Mouse (Mus musculus): ENCODE measurements around the gene Gria2.

The Gria2 gene

DNA sequence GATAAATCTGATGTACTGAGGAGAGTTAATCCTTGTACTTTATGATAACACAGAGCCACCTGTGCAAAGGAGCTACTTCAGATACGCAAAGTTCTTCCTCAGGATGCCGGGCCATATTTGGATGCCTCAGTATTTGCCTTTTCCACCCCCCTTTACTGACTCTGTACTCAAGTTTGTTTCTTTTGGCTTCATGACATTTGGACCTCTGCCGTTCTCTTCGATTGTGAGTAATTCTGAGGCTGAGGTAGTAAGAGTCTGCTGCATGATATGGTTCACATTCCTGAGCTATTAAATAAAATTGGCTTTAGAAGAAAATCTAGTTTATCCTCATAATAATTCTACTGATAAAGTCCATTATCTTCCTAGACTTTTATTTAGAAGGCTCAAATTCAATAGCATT, 26.7 kb downstream of the Gria2 start:
- DNase-seq (ENCODE audit: low read depth, low spot score) = no peak

DNA sequence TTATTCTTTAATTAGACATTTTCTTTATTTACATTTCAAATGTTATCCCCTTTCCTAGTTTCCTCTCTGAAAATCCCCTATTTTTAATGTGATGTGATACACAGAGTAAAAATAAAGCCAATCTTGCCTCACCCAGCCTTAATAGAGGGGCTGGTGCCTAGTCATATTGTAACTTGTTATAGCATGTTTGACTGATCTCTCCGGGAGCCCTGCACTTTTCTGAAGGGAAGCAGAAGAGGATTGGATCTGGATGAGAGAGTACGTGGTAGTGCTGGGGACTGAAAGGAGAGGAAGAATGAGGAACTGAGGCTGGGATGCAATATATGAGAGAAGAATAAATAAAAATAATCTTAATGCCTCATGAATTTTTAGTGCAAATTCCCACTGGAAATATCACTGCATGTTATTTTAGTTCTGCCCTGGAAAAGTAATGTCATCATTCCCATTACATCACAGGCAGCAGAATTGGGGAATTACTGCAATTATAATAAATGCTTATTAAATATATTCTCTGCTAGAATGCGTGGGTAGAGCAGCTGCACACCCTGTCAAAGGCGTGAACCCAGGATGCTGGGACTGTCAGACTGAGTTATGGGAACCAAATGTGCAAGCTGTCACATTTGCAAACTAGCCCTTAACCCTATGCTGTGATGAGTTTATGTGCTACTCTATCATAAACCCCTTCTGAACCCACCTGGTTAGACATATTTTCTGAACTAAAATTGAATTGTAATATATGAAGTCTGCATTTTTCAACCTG, 28.4 kb downstream of the Gria2 start:
- no peak for DNase-seq (ENCODE audit: low read depth, low spot score)

DNA sequence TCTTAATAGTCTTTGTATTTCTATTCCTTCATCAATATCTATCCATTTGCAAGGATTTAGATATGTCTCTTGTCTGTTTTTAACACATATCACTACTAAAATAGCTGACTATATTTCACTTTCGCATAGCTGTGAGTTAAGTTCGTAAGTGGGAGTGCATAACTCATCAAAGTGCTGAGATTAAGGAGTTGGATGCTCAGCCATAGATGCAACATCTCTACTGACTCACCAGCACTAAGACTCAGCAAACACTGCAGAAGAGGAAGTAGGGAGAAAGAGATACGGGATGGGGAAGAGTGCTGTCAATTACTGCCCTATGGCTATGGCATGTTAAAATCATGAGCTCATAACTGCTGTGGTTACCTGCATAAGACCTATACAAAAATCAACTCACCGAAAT, 29.4 kb downstream of the Gria2 start:
- no peak for DNase-seq (ENCODE audit: low read depth, low spot score)

DNA sequence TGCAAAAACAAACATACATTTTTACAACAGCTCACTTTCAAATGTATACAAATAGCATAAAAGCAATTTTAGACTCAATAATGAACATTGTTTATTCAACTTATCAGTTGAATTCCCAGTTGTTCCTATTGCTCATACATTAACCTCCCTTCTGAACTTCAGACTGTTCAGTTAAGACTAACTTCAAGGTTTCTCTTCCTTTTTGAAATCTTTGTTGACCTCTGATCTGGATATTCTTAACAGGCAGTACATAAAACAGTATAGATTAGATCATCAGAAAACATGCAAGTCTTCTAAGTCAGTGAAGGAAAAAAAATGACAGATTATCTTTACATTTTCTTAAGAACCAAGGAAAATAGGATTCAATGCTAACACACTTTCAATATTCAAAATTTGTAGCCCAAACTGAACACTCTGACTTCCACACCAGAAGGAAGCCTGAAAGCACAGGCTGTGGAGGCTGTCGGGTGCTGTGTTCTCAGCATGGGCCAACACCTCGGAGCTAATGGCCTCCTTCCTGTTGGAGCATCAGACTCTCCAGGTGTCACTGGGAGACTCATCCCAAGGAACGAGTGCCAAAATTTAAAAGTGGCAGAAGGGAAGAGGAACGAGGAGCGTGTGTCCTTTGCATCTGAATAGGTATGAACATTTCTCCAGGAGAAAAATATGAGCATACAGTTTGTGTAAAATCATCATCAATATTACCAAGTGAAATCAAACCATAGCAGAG, 33.0 kb downstream of the Gria2 start:
- DNase-seq (ENCODE audit: low read depth, low spot score) = no peak

DNA sequence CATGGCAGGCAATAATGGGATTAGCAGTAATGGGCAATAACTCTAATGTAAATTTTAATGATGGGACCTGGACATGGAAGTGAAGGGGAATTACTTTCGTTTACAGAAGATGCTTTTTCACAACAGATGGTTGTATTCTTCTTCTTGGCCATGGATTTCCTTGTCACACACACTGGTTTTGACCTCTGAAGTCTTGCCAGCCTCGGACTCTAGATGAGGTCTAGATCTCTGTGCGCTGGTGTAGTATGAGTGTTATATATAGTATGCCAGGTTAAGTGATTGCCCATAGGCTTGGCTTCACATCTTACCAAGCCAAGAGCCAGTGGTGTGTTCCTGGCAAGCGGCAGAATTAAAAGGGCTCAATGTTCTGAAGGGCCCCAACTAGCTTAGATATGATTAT, 43.7 kb downstream of the Gria2 start:
- DNase-seq (ENCODE audit: low read depth, low spot score) = no peak

DNA sequence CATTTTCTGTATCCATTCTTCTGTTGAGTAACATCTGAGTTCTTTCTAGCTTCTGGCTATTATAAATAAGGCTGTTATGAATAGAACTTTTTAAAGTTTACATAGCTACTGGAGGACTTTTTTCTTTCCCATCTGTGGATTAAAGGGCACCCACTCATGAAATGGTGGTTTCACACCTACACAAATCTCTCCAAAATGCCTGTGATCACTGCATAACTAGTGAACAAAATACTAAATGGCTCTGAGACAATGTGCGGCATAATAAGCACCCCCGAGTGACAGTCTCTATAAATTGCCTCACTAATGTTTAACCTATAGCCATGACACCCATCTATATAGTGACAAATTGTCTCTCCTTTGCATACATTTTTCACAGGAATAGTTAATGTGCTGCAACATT, 44.3 kb downstream of the Gria2 start:
- DNase-seq (ENCODE audit: low read depth, low spot score) = no peak

DNA sequence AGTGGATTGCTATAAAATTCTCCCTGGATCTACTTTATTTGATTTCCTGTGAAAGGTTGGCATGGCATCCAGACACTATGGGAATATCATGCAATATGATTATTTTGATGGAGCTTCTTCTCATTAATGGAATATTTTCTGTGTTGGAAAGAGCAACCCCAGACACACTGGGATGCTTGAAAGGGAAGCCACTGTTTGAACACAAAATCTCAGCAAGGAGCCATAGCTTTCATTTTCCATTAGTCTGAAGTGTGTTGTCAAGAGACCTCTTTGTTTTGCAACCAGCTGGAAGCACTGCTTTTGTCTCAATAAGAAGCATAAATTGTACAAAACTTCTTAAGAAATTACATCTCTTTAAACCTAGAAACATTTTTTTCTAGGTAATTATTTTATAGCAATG, 51.8 kb downstream of the Gria2 start:
- DNase-seq (ENCODE audit: low read depth, low spot score) = no peak

DNA sequence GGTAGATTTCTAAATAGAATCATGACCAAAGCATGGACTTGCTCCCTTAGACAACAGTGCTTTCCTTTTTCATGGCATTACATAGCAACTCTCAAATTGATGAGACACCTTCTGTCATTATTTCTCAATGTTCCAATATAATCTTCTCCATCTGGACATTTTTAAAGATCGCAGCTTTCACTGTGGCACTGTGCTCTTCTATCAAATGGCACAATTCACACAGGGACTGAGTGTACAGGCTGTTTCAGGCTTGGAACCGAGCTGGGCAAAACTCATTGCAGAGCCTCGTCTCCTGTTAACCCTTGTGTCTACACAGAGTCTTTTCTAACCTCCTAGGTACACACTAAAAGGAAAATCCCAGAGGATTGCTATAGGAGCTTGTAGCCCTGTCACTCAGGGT, 77.4 kb downstream of the Gria2 start:
- no peak for DNase-seq (ENCODE audit: low read depth, low spot score)

DNA sequence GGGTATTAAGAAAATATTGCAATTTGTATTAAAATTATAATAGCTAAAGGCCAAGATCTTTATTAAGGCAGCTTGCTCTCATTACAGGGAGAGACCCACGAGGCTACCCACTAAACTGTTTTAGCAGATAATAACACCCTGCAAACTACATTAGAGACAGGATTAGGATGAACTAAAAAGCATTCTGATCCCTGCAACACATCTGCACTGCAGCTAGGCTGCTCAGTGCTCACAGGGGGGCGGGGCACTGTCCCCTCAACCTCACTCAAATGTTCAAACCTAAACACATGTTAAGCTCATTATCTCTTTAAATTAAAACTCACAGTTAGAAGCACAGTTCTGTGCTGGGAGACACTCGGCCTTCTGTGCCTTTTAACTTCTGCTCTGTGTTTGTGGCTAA, 89.5 kb downstream of the Gria2 start:
- DNase-seq (ENCODE audit: low read depth, low spot score) = no peak

DNA sequence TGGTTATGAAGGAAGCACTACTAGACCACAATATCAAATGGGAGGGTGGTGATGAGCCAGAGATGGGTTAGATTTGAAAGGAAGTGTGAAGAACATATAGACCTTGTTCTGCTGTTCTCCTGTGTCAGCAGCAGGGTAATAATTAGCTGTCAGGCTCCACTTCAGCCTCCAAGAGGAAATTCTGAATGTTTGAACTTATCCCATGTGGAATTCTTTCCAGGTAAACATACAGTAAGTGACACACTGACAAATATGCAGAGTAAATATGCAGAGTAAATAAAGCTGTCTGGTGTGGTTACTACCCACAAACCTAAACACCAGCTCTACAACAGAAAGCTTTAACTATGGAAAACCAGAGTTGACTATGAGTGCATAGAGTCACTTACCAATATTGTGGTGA, 93.6 kb downstream of the Gria2 start:
- DNase-seq (ENCODE audit: low read depth, low spot score) = no peak

DNA sequence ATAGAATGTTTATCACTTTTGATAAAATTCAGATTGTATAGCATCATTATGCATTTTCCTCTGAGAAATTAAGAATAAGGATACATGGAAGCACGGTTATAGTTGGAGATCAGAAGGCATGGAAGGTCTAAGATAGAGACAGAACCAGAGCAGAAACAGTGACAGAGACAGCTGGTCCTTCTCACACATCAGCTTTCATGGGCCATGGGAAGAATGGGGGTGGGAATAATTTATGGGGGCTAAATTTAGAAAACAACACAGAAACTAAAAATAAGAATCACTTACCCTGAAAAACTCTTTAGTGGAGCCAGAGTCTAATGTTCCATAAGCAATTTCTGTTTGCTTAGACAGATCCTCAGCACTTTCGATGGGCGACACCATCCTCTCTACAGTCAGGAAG, 100.5 kb downstream of the Gria2 start:
- no peak for DNase-seq (ENCODE audit: low read depth, low spot score)

DNA sequence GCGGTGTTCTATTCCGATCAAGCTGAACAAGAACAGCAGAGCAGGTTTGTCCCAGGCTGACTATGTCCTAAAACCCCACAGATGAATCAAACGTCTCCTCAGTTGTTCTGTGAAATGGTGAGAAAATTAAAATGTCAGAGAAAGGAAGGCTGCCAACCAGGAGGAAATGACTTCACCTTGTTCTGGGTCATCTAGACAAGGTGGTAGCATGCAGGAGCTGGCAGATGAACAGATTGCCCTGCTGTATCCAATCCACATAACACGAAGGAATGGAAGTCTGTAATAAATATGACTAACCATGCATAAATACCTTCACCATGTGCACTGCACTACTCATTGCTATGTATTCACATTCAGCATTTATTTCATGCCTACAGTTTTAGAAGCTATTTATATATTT, 105.1 kb downstream of the Gria2 start:
- DNase-seq (ENCODE audit: low read depth, low spot score) = no peak

DNA sequence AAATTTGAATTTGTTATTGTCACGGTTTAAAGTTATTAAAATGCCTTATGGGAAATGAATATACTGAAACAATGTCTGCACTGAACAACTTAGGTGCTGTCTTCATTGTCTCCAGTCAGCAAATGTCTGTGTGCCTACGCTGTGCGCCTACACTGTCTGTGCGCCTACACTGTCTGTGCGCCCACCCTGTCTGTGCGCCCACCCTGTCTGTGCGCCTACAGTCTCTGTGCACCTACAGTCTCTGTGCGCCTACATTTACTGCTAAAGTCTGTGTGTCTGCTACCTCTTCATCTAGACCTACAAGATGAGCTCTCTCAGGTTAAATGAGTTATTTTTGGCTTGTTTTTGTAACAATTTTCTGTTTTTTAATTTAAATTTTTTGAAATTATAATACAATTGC, 107.7 kb downstream of the Gria2 start:
- no peak for DNase-seq (ENCODE audit: low read depth, low spot score)

DNA sequence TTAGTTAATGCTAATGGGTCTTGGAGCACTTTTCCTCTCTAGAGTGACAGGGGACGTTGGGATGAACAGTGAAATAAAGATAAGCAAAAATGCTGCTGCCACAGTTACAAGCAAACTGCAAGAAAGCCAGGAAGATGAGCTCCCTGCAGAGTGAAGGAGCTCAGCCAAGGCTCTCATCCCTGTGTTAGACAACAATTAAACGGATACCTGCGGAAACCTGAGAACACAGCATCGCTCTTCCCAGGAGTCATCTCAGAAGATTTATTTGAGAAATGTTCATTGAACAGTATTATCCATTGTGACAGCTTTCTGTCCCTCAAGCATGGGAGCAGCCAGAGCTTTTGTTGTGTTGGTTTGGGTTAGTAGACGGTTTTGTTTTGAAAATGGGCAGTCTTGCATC, 137.5 kb downstream of the Gria2 start:
- DNase-seq (ENCODE audit: low read depth, low spot score) = no peak

DNA sequence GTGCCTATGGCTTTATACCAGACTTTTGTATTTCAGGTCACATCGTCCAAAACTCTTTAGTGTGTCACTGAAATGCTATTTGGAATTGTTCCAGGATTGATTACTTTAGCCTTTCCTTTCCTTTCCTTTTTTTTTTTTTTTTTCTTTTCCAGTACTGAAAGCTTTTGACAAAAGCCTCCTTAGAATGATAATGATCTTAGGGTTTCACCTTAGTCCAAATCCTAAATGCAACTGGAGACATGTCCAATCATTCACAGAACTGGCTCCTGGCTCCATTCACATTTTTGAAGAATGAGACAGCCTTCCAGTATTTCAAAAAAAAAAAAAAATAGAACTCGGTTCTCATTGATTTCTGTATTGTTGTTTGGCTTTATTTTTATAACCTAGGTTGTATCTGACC, 139.3 kb downstream of the Gria2 start:
- no peak for DNase-seq (ENCODE audit: low read depth, low spot score)

DNA sequence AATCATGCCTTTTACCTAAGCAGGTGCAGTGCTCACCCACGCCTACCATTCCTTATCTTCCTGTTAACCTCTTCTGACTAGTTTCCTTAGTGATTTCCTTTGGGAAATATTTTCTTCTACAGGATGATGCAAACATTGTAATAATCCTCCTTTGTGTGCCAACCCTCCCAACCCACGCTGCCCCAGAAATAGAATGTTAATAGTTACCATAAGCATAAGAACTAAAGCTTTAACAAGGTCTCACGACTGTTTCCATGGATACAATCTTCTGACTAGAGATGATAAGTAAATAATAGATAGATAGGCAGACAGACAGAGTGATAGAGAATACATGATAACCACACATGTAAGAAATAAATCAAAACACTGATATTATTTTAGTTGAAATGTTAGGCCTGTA, 140.8 kb downstream of the Gria2 start:
- DNase-seq (ENCODE audit: low read depth, low spot score) = no peak

DNA sequence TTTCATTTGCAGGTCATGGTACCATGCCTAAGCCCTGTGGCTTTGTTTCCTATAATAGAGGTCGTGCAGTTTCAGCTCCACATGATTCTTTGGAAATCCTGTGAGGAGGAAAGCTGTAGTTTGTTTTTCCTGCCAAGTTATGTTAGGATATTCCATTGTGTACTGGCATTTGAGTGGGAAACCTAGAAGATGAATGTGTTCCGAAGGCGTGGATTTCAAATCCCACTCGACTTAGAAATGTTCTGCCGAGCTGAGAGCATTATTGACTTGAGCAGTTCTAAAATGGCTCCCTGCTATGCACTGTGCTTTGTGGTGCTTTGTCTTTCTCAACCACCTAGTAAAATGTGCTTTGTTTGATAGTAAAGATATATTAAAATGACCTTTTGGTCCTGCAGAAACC, 150.4 kb downstream of the Gria2 start:
- no peak for DNase-seq (ENCODE audit: low read depth, low spot score)

Measured in retina, adult 2 months (tissue).